Mouse (Mus musculus) B cell, adult 2 months (primary cell): ENCODE results near the gene Snd1.

Experiments
- DNase-seq, 2 experiments: peaks; one replicate each; pipeline ENCODE4 v3.0.0; 2022

The Snd1 gene

GRCm38 (mm10) chr6:28717845-28718237 lies 242.9 kb downstream of the Snd1 start:
- no peak for DNase-seq

GRCm38 (mm10) chr6:28720391-28721171 lies 245.6 kb downstream of the Snd1 start:
- no peak for DNase-seq

GRCm38 (mm10) chr6:28723059-28723458 lies 248.1 kb downstream of the Snd1 start:
- DNase-seq, result no peak

- DNase-seq, result no peak
Measured at GRCm38 (mm10) chr6:28724776-28725175, 249.8 kb downstream of the Snd1 start.

- DNase-seq, result no peak
Measured at GRCm38 (mm10) chr6:28729236-28729635, 254.3 kb downstream of the Snd1 start.

GRCm38 (mm10) chr6:28729649-28730048 lies 254.7 kb downstream of the Snd1 start:
- no peak for DNase-seq

- DNase-seq, result no peak
Measured at GRCm38 (mm10) chr6:28731246-28731645, 256.3 kb downstream of the Snd1 start.

- DNase-seq, result no peak
Measured at GRCm38 (mm10) chr6:28733884-28734647, 259.1 kb downstream of the Snd1 start.

- DNase-seq, result no peak
Measured at GRCm38 (mm10) chr6:28735116-28735515, 260.2 kb downstream of the Snd1 start.

GRCm38 (mm10) chr6:28736665-28737064 lies 261.7 kb downstream of the Snd1 start:
- DNase-seq, result no peak

- DNase-seq, result no peak
Measured at GRCm38 (mm10) chr6:28737601-28738000, 262.7 kb downstream of the Snd1 start.

GRCm38 (mm10) chr6:28743586-28743985 lies 268.6 kb downstream of the Snd1 start:
- no peak for DNase-seq

- DNase-seq, result no peak
Measured at GRCm38 (mm10) chr6:28745864-28746263, 270.9 kb downstream of the Snd1 start.

- no peak for DNase-seq
Measured at GRCm38 (mm10) chr6:28747025-28747424, 272.1 kb downstream of the Snd1 start.

- DNase-seq, result no peak
Measured at GRCm38 (mm10) chr6:28747931-28748670, 273.2 kb downstream of the Snd1 start.

- DNase-seq, result no peak
Measured at GRCm38 (mm10) chr6:28749224-28749623, 274.3 kb downstream of the Snd1 start.

- DNase-seq, result no peak
Measured at GRCm38 (mm10) chr6:28751186-28751585, 276.2 kb downstream of the Snd1 start.

GRCm38 (mm10) chr6:28753217-28753616 lies 278.3 kb downstream of the Snd1 start:
- DNase-seq, result no peak

GRCm38 (mm10) chr6:28753681-28754080 lies 278.7 kb downstream of the Snd1 start:
- DNase-seq, result no peak

GRCm38 (mm10) chr6:28754127-28754898 lies 279.4 kb downstream of the Snd1 start:
- DNase-seq, result no peak

- DNase-seq, result no peak
Measured at GRCm38 (mm10) chr6:28756306-28757018, 281.5 kb downstream of the Snd1 start.

- DNase-seq, result no peak
Measured at GRCm38 (mm10) chr6:28758293-28758692, 283.4 kb downstream of the Snd1 start.
